Mouse (Mus musculus) macrophage (primary cell): Measurements from ENCODE around the gene Olfr699. TPM values are rescaled to one million over a fixed set of nuclear protein-coding genes. Genes with fewer than 3 reads are reported as not detected.
"Not testable (repeated sequence)": the region's sequence is repeated elsewhere in the genome, so short reads cannot be mapped to it uniquely, and the experiment has no call there.

Experiments used
- H3K27ac ChIP-seq: fragments of 350-480 bp; formaldehyde crosslinking; 2 replicates; pipeline ENCODE4 v1.9.0; 2021
- H3K36me3 ChIP-seq: fragments of 350-480 bp; formaldehyde crosslinking; 2 replicates; pipeline ENCODE4 v1.9.0; 2021; ENCODE audit errors: inconsistent target
- H3K4me3 ChIP-seq: fragments of 350-480 bp; formaldehyde crosslinking; 2 replicates; pipeline ENCODE4 v1.9.0; 2021; ENCODE audit errors: inconsistent target
- H3K79me2 ChIP-seq: fragments of 350-480 bp; formaldehyde crosslinking; 2 replicates; pipeline ENCODE4 v1.9.0; 2021; ENCODE audit errors: inconsistent target
- WGBS: methylation state at CpG from one replicate; pipeline ENCODE4 v1.1.7; 2026; ENCODE audit warnings: inconsistent platforms; ENCODE audit not compliant: missing documents; 5-methylcytosine and 5-hydroxymethylcytosine counted together
- polyA plus RNA-seq: library from polyadenylated mRNA; stranded (reverse); fragments of 250-400 nt; gene quantifications from 3 replicates; pipeline ENCODE4 v1.2.4, GENCODE M21; 2018; ENCODE audit warnings: inconsistent platforms
- total RNA-seq, 78 experiments: library from RNA; depleted of rRNA; stranded (reverse); fragments of 250-400 nt; gene quantifications; 1 replicate in 9 of 78; 2 replicates in 24 of 78; 3 replicates in 43 of 78; 4 replicates in 2 of 78; pipeline ENCODE4 v1.2.4; 2018; ENCODE audit warnings: inconsistent platforms in 56 of 78

Gene Olfr699
- total RNA-seq (2018; cell fraction: chromatin; rRNA removed), result not detected
- total RNA-seq (2018; cell fraction: cytosol; rRNA removed), result not detected
- not detected for total RNA-seq (2018; cell fraction: nucleus; rRNA removed)
- polyA plus RNA-seq, result not detected in 3 replicates

- no peak within 1 kb of the TSS for H3K27ac ChIP-seq
- H3K36me3 ChIP-seq, result no peaks in the 10 kb centered on the region
- no peak within 1 kb of the TSS for H3K4me3 ChIP-seq
- H3K79me2 ChIP-seq, result no peaks in the 10 kb centered on the region
- 54% methylated on average over 1 of the region's 1 CpGs for WGBS
Observed at GRCm38 (mm10) chr7:106793098-106793497, at the start of gene Olfr699. Gene Olfr699, minus strand, starts transcription at chr7:106793198.

GRCm38 (mm10) chr7:106833793-106834192 is 40.8 kb upstream of the Olfr699 start, which contains the start of gene Olfr702:
Gene Olfr702, minus strand, starts transcription at chr7:106833893.
- Histone ChIP-seq H3K4me3 (no peak within 1 kb of the TSS), H3K79me2 (no peaks in the 10 kb centered on the region), H3K27ac (no peak within 1 kb of the TSS), H3K36me3 (no peaks in the 10 kb centered on the region)

- Histone ChIP-seq H3K4me3 (no peak overlapping the region), H3K27ac (no peak overlapping the region), H3K79me2 (no peaks in the 10 kb centered on the region), H3K36me3 (no peaks in the 10 kb centered on the region)
Observed at GRCm38 (mm10) chr7:106818414-106818813, 25.4 kb upstream of the Olfr699 start.

GRCm38 (mm10) chr7:106815775-106816174 is 22.8 kb upstream of the Olfr699 start:
- Histone ChIP-seq H3K79me2 (no peaks in the 10 kb centered on the region), H3K36me3 (no peaks in the 10 kb centered on the region), H3K4me3 (no peak overlapping the region), H3K27ac (no peak overlapping the region)
- WGBS, result 4% methylated on average over 2 of the region's 2 CpGs

DNA sequence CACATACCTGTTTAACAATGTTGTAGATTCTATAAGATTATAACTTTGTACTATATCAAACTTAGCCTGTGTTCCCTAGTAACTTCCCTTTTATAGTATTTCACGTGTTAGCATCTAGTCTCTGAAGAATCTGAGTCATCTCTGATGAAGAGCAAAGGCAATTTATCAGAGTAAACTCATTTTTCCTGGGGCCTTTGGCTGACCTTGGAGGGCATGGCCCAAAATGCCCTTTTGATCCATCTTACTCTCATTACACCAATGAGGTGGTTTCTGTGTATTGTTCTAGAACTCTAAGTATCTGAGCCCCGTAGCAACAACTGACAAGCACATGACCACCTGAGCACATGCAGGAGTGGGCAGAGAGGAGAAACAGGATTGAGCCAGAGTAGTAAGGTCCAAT is 20.8 kb upstream of the Olfr699 start, which contains the start of gene Olfr701:
Olfr701 (plus strand) TSS at position 301 of the 400 bp plus-strand sequence.
- H3K36me3 ChIP-seq, result no peaks in the 10 kb centered on the region
- H3K79me2 ChIP-seq, result no peaks in the 10 kb centered on the region
- H3K27ac ChIP-seq, result no peak within 1 kb of the TSS
- 51% methylated on average over 2 of the region's 2 CpGs for WGBS
- no peak within 1 kb of the TSS for H3K4me3 ChIP-seq

DNA sequence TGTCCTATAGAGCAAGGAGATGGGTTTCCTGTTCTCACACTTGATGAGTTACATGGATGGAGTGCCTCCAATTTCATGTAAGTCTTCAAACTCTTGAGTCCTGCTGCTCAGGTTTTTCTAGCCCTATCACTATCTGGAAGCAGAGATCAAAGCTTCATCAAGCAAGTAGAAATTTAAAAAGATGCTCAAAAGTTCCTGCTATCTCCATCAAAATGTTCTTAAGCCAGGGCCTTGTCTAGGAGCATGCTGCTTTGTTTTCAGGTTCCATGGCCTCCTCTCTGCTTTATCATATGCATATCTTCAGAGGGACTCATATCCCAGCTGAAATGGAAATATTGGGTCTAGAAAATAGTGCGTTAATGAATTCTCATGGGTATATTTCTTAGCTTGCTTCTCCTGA is 15.7 kb upstream of the Olfr699 start, which contains the start of gene Olfr700:
Olfr700 (minus strand) TSS at position 101 of the 400 bp plus-strand sequence.
- Histone ChIP-seq H3K4me3 (no peak within 1 kb of the TSS), H3K36me3 (no peaks in the 10 kb centered on the region), H3K27ac (no peak within 1 kb of the TSS), H3K79me2 (no peaks in the 10 kb centered on the region)
- WGBS, result 78% methylated on average over 1 of the region's 1 CpGs

DNA sequence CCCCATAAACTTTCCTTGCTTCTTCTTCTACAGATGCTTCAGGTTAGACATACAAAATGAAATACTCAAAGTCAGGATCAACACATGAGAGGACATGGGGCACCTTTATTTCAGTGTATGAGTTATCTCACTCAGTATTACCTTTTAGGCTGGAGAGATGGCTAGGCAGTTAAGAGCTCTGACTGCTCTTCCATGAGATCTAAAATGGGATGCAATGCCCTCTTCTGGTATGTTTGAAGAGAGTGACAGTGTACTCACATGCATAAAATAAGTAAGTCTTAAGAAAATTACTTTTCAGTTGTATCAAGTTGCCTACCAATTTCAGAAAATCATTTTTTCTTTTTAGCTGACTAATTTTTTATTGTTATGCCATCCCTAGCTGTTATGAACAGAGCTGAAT is 4.7 kb downstream of the Olfr699 start:
- no peaks in the 10 kb centered on the region for H3K36me3 ChIP-seq
- no peak overlapping the region for H3K4me3 ChIP-seq
- no peaks in the 10 kb centered on the region for H3K79me2 ChIP-seq

GRCm38 (mm10) chr7:106761008-106761407 is 32.0 kb downstream of the Olfr699 start:
- H3K79me2 ChIP-seq, H3K27ac ChIP-seq, H3K4me3 ChIP-seq, H3K36me3 ChIP-seq: not testable (repeated sequence)
- WGBS, result 94% methylated on average over 2 of the region's 2 CpGs

More for the DNA sequence above, 4.7 kb downstream of the Olfr699 start:
- H3K27ac ChIP-seq, result no peak overlapping the region

- Histone ChIP-seq H3K36me3 (no peaks in the 10 kb centered on the region), H3K79me2 (no peaks in the 10 kb centered on the region), H3K27ac (peak overlapping the region; percentile 48), H3K4me3 (no peak overlapping the region)
- 0% methylated on average over 1 of the region's 2 CpGs for WGBS
Observed at GRCm38 (mm10) chr7:106758800-106759199, 34.2 kb downstream of the Olfr699 start.

DNA sequence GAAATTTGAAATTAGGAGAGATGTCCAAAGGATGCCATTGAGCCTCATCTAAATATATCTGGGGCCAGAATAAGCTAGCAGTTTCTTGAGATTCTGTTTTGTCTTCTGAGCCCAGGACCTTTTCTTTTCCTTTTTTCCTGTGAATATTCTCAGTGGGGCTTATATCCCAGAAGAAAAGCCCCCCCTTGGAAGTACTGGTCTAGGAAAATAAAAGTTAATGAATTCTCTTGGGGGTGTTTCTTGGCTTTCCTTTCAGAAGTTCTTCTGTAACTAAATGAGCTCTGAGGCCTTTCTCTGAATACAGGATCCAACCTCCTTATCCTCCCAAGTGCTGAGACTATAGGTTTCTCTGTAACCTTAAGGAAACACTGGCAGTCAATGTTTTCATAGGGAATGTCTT is 37.7 kb downstream of the Olfr699 start, which contains the start of gene Olfr698:
Olfr698 (minus strand) TSS at position 101 of the 400 bp plus-strand sequence.
- Histone ChIP-seq H3K4me3 (no peak within 1 kb of the TSS), H3K36me3 (no peaks in the 10 kb centered on the region), H3K79me2 (no peaks in the 10 kb centered on the region), H3K27ac (no peak within 1 kb of the TSS)

- Histone ChIP-seq H3K79me2 (no peaks in the 10 kb centered on the region), H3K36me3 (no peaks in the 10 kb centered on the region), H3K27ac (no peak overlapping the region), H3K4me3 (no peak overlapping the region)
- WGBS, result 93% methylated on average over 5 of the region's 5 CpGs
Observed at GRCm38 (mm10) chr7:106745811-106746210, 47.2 kb downstream of the Olfr699 start.

GRCm38 (mm10) chr7:106742343-106742742 is 50.7 kb downstream of the Olfr699 start, which contains the start of gene Olfr697:
Gene Olfr697, minus strand, starts transcription at chr7:106742443.
- Histone ChIP-seq H3K27ac (no peak within 1 kb of the TSS), H3K36me3 (no peaks in the 10 kb centered on the region), H3K4me3 (no peak within 1 kb of the TSS), H3K79me2 (no peaks in the 10 kb centered on the region)
- 88% methylated on average over 1 of the region's 1 CpGs for WGBS

Other genes with a start within 250 kb of the Olfr699 start
- not detected in 3 replicates for gene Olfr693, start 112.6 kb downstream of the Olfr699 start, polyA plus RNA-seq
- not detected in 3 replicates for gene Olfr694, start 101.4 kb downstream of the Olfr699 start, polyA plus RNA-seq
- not detected in 3 replicates for gene Olfr695, start 76.8 kb downstream of the Olfr699 start, polyA plus RNA-seq
- gene Olfr697, start 50.8 kb downstream of the Olfr699 start, polyA plus RNA-seq, result not detected in 3 replicates
- gene Olfr698, start 37.8 kb downstream of the Olfr699 start, polyA plus RNA-seq, result not detected in 3 replicates
- gene Olfr700, start 15.6 kb upstream of the Olfr699 start, polyA plus RNA-seq, result not detected in 3 replicates
- not detected in 3 replicates for gene Olfr701, start 20.9 kb upstream of the Olfr699 start, polyA plus RNA-seq
- not detected in 3 replicates for gene Olfr702, start 40.7 kb upstream of the Olfr699 start, polyA plus RNA-seq
- gene Olfr703, start 50.2 kb upstream of the Olfr699 start, polyA plus RNA-seq, result not detected in 3 replicates
- not detected in 3 replicates for gene Olfr704, start 70.0 kb upstream of the Olfr699 start, polyA plus RNA-seq
- not detected in 3 replicates for gene Olfr705, start 83.7 kb upstream of the Olfr699 start, polyA plus RNA-seq
- not detected in 3 replicates for gene Olfr706, start 95.0 kb upstream of the Olfr699 start, polyA plus RNA-seq
- gene Olfr707, start 108.0 kb upstream of the Olfr699 start, polyA plus RNA-seq, result not detected in 3 replicates
- not detected in 3 replicates for gene Olfr1532-ps1, start 114.8 kb upstream of the Olfr699 start, polyA plus RNA-seq
- gene Olfr709-ps1, start 139.0 kb upstream of the Olfr699 start, polyA plus RNA-seq, result not detected in 3 replicates
- gene Olfr710, start 155.1 kb upstream of the Olfr699 start, polyA plus RNA-seq, result not detected in 3 replicates
- not detected in 3 replicates for gene Olfr6, start 170.7 kb upstream of the Olfr699 start, polyA plus RNA-seq
- gene Olfr711, start 182.3 kb upstream of the Olfr699 start, polyA plus RNA-seq, result not detected in 3 replicates
- not detected in 3 replicates for gene Olfr2, start 212.9 kb upstream of the Olfr699 start, polyA plus RNA-seq
- not detected in 3 replicates for gene Olfr713, start 238.0 kb upstream of the Olfr699 start, polyA plus RNA-seq